Mouse (Mus musculus) induced T-regulatory cell, adult 2 months (primary cell): ENCODE results near the gene Kank2.
A peak's percentile ranks its signal among the peaks of the same experiment; 100 is the strongest.
"Not testable (repeated sequence)": the region's sequence is repeated elsewhere in the genome, so short reads cannot be mapped to it uniquely, and the experiment has no call there.

ENCODE experiments used
- DNase-seq: peaks from one replicate; pipeline ENCODE4 v3.0.0-alpha.2; 2012; ENCODE audit warnings: low read depth

The Kank2 gene

DNA sequence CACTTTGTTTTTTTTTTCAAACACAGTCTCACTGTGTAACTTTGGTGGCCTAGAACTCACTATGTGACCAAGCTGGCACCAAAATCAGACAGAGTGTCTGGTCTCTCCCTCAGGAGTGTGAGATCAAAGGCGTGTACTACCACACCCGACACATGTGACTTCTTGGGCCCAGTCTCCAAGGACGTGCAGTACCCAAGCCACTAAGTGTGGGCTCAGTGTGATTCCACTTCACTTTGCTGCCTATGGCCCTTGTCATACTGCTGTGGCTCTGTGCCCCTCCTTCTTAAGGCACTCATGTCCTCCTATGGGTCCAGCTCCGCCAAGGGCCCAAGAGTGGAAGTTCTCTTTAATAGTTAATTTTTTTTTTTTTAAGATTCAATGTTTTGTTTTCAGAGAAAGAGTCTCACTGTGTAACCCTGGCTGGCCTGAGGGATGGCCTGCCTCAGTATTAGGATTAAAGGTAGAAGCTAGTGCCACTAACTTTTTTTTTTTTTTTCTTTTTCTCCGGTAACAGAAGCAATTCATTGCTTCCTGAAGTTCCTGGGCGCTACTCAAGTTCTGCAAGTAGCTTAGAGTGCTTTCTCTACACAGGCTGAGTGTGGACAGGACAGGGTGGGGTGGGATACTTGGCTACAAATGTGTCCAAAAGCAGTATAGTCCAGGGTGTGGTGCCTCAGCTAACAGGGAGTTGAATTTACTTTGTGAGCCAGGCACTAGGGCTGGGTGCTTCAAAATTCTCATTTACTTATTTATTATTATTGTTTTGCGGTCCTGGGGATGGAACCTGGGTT, 13.8 kb downstream of the Kank2 start:
- no peak for DNase-seq

DNA sequence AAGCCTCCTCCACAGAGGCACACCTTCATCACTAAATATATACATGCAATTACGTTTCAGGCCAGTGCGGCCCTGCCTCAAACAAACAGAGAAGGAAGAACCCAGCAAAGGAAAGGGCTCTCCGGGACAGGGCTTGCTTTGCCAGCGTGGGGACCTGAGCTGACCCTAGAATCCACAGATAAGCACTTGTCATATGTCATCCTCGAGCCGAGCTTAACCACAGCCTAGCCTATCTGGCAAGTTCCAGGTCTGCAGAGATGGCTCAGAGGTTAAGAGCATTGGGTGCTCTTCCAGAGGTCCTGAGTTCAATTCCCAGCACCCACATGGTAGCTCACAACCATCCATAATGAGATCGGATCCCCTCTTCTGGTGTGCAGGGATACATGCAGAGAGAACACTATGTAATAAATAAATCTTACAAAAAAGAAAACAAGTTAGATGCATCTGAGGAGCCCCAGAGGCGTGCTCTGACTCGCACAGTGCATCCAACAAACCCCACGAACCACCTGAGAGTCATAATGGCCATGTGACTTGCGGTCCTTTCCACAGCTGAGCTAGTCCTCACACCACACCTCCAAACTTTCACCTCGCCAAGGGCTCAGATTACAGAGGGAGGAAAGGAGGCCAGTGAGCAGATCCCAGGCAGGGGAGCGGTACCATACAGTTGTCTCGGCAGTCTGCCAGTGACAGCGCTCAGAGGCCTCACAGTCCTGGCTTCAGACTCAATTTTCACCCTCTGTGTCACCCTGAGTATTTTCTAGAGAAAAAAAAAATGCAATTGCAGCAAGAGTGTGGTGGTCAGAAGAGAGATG, 16.7 kb downstream of the Kank2 start:
- DNase-seq, result no peak

DNA sequence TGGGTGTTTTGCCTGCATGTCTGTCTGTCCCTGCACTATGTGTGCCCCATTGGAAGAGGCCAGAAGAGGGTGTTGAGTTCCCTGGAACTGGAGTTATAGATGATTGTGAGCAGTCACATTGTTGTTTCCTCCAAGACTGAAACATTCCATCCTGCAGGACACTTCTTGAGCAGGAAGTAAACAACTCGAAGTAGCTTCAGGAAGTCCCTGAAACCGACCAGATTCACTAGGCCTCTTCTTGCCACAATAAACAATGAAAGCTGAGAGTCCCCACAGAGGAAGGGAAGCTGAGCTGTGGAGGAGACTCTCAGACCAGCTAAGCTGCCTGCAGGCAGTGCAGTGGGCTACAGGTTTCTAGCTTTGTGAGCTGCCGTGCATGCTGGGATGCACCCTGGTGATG, 20.8 kb downstream of the Kank2 start:
- DNase-seq, result no peak

DNA sequence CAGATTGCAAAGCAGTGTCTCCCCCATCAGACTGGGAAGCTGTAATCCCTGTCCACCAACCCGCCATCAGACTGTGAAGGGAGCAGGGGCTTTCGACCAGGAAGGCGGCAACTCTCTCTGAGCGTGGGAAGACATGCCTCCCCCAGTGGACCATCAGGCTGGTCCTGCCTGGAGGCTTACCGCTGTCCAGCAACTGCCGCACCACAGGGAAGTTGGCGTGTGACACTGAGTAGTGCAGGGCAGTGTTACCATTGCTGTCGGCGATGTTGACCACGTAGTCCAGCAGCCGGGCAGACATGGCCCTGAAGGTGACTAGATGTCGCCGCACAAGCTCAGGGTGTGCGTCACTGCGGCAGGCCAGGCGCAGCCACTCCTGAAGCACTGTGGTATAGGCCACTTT, 24.2 kb downstream of the Kank2 start:
- no peak for DNase-seq

DNA sequence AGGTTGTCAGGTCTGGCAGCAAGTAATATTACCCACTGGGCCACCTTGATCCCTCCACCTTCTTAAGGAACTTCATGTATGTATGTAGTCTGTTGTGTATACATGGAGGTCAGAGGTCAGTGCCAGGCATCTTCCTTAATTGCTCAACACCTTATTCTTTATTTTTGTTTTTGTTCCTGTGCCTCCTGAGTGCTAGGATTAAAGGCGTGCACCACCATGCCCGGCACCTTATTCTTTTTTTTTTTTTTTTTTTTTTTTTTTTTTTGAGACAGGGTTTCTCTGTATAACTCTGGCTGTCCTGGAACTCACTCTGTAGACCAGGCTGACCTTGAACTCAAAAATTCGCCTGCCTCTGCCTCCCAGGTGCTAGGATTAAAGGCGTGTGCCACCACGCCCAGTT, 25.1 kb downstream of the Kank2 start:
- DNase-seq, result not testable (repeated sequence)

DNA sequence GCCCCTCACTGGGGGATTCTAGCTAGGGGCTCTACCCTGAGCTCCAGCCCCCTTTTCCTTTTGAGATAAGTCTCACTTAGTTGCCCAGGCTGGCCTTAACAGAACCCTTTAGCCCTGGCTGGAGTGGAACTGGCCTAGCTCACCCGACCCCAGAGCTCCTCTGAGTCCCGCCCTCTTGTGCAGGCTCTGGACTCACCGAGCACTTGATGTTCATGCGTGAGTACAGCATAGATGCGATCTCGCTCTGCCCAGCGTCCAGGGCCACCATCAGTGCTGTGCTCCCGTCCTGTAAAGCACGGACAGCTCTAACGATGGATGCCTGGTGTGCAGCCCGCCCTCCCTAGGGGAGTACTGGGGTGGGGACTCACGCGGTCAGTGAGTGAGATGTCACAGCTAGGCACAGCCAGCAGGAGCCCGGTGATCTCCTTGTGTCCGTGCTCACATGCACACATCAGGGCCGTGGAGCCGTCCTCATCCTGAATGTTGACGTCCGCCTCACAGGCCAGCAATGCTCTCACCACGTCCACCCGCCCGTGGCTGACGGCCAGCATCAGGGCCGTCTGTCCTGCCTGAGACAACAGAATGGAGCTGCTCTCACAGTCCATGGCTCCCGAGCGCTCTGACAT, 28.9 kb downstream of the Kank2 start:
- no peak for DNase-seq

DNA sequence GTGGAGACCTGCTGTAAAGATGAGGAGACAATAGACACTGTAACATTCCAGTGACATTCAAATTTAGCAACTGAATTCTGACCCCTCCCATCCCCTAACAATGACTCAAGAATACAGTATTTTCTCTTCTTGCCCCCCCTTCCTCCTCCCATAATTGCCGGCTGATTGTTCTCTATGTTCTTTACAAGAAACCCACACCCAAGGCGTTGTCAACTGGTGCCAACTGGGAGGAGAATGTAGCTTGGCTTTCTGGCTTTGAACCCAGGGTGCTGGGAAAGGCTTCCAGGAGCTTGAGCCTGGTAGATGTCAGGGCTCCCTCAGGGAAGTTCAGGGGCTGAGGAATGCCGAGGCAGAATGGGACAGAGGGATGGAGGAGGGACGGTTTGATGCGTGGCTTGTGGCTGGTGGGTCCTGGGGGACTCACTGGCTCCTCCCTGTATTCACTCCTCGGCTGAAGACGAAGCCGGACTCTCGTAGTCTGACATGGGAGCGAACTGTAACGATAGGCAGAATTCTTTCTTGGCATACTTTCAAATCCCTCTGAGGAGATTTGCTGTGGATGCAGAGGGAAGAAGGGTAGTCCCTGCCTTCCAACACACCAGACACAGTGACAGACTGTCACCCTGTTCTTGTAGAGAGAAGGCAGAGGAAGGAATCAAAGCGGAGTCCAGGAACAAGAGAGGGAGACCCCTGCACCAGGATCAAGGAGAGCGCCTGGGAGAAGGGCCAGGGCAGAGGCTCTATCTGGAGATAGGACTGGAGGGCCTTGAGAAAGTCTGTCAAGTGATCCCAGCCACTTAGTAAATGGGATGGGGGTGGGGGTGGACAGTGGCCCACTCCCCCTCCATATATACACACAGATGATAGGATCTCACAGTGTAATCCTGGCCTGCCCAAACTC, 29.8 kb downstream of the Kank2 start:
- no peak for DNase-seq

DNA sequence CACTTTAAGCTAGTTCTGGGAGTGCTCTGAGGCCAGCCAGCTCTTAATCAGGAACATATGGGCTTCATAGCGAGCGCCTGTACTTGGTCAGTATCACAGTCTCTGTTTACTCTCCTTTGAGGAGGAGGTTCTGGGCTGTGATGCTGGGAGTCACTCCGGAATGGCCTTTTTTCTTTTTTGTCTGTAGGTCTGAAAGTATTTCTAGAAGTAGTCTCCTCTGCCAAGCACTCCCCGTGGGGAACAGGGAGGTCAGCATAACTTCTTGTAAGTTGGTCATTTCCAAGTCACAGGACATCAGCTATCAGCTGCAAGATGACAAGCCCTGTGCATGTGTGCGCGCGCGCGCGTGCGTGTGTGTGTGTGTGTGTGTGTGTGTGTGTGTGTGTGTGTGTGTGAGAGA, 30.6 kb downstream of the Kank2 start:
- no peak for DNase-seq

DNA sequence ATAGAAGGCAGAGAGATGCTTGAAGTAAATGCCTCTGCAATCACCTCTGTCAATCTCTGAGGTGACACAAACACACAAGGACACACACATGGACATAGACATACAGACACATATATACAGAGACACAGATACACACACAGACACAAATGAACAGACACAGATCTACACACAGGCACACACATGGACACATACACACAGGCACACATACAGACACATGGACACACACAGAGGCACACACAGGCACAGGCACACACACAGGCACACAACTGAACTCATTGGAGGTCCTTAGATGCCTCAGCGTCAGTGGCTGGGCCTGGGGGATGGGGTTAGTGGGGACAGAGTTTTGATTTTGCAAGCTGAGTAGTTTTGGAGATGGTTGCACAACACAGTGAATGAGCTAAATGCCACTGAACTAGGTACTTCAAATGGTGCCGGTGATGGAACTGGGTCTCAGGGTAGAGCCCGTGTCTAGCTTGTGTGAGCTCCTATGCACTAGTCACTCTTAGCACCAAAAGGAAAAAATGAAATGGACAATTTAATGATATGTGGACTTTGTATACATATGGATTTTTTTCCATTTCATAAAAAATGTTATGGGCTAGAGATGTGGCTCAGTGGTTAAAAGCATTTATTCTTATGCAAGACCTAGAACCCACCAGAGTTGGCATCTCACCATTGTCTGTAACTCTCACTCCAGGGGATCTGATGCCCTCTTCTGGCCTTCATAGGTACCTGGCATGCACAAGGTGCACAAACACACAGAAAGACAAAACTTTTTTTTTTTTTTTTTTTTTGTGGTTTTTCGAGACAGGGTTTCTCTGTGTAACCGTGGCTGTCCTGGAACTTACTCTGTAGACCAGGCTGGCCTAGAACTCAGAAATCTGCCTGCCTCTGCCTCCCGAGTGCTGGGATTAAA, 34.2 kb downstream of the Kank2 start:
- no peak for DNase-seq

DNA sequence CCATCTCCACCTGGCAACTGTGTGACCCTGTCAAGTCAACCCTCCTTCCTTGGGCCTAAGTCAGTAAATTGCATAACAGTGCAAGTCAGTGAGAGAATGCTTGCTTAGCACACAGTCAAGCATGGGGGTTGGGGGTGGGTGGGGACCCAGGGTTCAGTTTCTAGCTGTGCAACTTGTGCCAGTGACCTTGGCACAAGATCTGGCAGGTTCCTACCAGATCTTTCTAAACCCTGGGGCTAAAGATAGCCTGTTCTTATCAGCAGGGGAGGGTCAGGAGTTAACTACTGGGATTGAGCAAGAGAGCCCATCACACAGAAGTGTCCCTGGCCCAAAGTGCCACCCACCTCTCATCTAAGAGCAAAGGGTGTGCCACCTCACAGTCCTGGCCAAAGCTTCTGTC, 36.4 kb downstream of the Kank2 start:
- DNase-seq, result no peak

DNA sequence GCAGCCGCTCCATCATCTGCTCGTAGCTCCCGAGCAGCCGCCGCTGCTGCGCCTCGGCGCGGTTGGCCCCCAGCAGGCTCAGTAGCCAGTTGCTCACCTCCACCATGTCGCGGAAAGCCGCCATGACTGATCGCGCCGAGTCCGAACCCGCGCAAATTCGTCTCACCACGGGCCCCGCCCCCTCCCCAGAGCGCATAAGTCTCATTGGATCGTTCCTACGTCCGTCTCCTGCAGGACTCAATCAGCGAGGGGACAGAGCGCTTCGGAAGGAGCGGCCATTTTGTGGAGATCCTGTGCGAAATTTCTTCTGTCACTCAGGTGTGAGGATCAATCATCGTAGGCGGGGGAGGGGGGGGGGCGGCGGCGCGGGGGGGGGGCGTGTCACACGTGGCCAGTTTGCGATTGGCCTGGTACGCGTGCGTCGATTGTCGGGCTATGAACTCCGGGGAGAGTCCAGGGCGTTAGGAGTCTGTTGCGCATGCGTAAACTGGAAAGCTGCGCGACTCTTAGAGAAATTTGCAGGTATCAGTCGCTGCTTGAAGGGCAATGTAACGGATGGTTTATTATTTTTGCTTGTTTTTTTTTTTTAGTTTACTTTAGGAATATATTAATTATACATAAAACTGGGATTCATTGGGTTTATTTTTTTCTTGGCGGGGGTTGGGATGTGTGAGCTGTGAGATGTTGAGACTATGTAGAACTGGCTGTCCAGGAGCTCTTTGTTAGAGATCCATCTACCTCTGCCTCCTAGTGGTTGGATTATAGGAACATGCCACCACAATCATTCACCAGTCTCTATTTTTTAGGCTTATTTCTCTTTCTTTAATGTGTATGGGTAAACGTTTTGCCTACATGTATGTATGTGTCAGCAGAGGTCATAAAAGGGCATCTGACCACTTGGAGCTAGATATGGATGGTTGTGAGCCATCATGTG, 38.1 kb downstream of the Kank2 start, which contains the start of gene Spc24:
Gene Spc24, minus strand, starts transcription at position 149 of the 934 bp plus-strand sequence.
- peak; percentile 99 for DNase-seq

DNA sequence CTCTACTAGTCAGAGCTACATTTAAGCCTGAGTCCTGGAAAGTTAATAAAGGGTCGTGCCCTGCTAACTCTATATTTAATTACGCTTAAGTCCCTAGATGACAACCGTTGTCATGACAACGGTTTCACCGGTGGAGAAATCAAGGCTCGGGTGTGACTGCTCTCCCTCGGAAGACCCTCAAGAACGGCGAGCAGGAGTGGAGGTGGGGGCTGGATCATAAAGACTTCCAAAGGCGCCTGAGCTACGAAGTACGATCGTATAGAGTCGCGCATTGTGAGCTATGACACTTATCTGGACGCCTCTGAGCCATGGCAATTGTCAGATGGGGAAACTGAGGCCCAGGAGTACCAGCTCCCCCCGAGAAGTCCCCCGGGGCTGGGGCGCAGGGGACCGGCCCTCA, 38.8 kb downstream of the Kank2 start:
- no peak for DNase-seq

DNA sequence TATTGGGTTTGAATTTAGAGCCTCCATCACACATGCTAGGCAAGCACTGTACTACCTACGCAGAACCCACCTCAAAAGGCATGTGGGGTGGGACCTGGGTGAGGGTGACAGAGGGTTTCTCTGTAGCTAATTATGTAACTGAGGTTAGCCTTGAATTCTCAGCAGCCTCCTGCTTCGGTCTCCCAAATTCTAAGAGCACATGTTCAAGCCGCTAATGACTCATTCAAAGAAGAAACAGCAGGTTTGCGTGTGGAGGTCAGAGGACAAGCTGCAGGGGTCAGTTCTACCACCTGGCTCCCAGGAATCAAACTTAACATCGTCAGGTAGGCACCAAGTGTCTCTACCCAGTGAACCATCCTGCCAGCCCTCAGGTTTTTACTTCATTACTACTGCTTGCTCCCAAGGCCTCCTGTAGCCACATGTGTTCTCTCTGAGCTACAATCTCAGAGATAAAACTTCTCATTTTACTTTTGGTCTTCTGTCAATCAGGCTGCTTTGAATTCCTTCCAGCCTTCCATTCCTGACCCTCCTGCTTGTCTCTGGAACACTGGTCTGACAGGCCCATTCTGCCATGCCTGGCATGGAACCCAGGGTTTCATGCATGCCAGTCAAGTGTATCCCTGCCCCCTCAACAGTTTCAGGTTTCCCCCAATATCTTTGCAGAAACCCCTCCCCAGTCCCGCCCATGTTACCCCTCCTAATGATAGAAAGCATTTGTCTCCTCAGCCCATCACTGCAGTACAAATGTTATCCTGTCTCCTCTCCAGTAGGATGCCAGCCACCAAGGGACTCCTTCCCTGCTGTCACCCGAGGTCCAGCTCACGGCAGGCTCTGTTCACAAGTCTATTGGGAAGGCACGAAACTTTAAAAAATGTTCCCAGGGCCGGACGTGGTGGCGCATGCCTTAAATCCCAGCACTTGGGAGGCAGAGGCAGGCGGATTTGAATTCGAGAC, 39.7 kb downstream of the Kank2 start:
- peak; percentile 23 for DNase-seq

DNA sequence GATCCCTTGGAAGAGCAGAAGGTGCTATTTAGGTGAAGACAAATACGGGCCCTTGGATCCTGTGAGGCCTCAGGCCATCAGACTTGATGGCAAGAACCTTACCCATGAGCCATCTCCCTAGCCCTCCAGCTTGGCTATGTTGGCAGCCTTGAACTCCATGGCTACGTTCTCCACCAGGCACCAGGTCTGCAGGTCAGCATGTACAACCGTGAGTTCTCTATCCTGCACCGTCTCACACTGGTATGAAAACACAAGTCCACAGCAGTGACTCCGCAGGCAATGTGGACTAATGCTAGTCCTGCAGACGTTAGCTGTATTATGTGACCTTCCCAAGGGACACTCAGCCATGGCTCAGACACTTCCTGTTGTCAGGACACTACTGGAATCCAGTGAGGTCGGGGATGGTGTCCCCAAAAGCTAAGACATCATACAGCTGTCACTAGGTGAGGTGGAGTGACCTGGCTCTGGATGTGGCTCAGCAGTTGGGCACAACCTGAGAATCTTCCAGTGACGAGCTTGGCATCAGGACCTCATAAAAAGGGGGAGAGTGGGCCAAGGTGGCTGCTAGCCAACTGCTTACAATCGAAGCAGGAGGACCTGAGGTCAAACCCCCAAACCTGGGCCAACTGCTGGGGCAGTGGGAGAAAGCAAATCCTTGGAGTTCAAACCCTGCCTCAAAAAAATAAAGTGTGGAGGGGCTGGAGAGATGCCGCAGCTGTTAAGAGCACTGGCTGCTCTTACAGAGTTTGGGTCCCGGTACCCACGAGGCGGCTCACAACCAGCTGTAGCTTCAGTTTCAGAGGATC, 43.8 kb downstream of the Kank2 start:
- DNase-seq, result no peak

DNA sequence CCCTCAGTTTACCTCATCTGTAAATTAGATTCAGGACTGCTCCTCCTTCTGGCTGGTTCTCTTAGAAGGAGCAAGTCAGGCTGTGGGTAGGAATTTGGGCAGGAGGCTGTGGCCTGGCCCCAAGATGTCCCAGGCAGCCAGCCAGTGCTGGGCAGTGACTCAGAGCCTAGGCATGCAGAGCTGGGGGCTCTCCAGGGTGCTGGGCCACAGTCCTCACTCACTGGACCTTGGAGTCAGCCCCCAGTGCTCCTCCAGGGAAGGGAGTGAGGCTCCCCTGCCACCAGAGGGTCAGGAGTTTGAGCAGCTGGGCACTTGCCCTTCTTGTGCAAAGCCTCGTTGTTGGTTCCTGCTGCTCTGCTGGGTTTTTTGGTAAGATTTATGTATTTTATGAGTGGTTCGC, 44.5 kb downstream of the Kank2 start:
- DNase-seq, result no peak

DNA sequence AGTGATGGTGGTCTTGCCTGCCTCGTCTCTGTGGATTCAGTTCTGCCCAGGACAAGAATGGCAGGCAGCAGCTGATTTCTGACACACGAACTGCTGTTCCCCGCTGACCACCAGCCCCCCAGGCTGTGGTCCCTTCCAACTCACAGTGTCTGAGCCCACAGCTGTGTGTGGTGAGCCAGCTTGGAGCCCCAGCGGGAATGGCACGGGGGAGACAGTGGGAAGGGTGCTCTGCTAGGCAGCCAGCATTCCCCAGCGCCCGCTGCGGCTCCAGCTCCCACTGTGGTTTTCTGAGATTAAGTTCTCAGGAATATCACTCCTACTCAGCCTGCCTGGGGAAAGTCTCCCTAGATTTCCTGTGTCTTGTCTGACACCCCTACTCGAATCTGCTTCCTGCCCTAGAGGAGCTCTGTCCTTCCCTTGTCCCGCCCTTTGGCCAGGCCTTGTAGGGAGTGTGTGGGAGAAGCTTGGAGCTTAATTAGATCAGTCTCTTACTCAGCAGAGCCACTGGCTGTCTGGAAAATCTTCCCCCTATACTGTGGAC, 46.2 kb downstream of the Kank2 start:
- DNase-seq, result no peak

DNA sequence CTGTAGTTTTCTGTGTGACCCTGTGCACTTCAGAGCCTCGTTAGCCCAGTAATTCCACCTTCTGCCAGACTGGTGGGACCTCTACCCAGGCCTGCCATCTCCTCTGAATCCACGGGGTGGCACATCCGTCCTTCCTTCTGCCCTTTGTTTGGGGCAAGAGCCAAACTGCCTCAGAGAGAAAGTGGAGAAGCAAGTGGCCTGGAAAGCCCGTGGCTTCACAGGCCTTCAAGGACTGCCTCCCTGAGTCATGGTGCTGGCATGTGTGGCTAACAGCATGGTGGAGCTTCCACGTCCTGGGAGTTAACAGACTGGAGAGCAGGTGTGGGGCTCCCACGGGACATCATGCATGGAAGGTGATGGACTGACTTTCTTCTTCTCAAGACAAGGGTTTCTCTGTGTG, 47.2 kb downstream of the Kank2 start:
- DNase-seq, result no peak
